Mouse (Mus musculus) testis, adult 2 months (tissue): Measurements from ENCODE around the gene Nup210.

Source experiments
- CTCF ChIP-seq: fragments of 200-500 bp; IDR thresholded peaks from 2 replicates; pipeline ENCODE4 v1.5.1; 2012; ENCODE audit warnings: low read depth, mild to moderate bottlenecking, inconsistent platforms, low read length, moderate library complexity; ENCODE audit not compliant: control insufficient read depth, insufficient read depth, insufficient replicate concordance
- POLR2A ChIP-seq: fragments of 200-500 bp; IDR thresholded peaks from 2 replicates; pipeline ENCODE4 v1.6.1; 2012; ENCODE audit warnings: low read depth, mild to moderate bottlenecking, inconsistent platforms, low read length, moderate library complexity; ENCODE audit not compliant: control insufficient read depth

GRCm38 (mm10) chr6:90974279-90974678, 142.3 kb downstream of the Nup210 start:
- TF ChIP-seq CTCF (no peak), POLR2A (no peak)
